Mouse (Mus musculus): ENCODE measurements around the gene Ddx23.

Ddx23 gene

GRCm38 (mm10) chr15:98662567-98663545 is at the start of gene Ddx23:
Gene Ddx23, minus strand, starts transcription at chr15:98662894.
- peak; percentile 98 for DNase-seq

- peak; percentile 73 for DNase-seq
These were observed 47.7 kb upstream of the Ddx23 start for GRCm38 (mm10) chr15:98710442-98710841.

DNA sequence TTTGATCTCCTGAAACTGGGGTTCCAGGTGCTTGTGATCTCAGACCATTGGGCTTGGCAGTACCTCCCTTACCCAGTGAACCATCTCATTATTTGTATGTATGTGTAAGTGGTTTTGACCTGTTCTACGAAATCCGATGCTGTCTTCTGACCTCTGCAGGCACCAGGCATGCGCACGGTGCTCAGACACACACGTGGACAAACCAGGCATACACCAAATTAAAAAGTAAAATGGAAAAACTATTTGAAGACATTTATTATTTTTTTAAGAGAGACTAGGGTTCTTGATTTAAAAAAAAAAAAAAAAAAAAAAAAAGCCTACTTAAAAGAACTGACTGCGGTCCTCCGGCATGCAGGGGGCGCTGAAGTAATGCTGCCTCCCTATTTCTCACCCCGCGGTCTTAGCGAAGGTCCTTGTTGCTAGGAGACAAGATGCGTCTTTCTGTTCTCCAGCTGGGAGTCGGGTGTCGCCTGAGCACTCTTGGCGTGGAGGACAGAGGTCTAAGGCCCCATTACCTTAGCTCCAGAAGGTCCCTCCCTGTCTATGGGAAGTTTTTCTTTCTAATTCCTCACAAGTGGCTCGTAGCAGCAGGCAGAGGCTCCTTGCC is 45.2 kb upstream of the Ddx23 start, which contains the start of gene Ccdc65:
TSS of gene Ccdc65 (plus strand) at position 442 of the 607 bp plus-strand sequence.
- peak; percentile 88 for DNase-seq

DNA sequence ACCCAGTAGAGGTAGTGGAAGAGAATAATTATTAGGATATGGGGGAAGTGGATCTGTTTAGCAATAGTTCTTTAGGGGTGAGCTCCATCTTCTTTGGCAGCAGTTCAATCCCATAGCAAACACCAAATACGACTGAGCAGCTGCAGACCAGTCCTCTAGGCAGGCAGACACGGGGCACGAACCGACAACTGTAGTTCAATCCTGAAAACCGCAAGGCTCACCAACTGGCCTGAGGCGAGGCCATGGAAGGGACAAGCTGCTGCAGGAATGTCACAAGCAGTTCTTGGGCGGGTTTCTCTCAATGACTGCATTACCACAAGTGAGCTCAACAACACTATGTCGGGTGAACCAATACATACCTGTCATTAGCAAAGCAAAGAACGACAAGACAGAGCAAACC is 41.6 kb upstream of the Ddx23 start:
- no peak for DNase-seq

- DNase-seq, result peak; percentile 92
These were observed 36.8 kb upstream of the Ddx23 start for GRCm38 (mm10) chr15:98699190-98700105.

- no peak for DNase-seq
These were observed 33.5 kb upstream of the Ddx23 start for GRCm38 (mm10) chr15:98696216-98696615.

GRCm38 (mm10) chr15:98695726-98696125 is 33.0 kb upstream of the Ddx23 start:
- DNase-seq, result no peak

GRCm38 (mm10) chr15:98692171-98692715 is 29.5 kb upstream of the Ddx23 start:
- DNase-seq, result no peak

DNA sequence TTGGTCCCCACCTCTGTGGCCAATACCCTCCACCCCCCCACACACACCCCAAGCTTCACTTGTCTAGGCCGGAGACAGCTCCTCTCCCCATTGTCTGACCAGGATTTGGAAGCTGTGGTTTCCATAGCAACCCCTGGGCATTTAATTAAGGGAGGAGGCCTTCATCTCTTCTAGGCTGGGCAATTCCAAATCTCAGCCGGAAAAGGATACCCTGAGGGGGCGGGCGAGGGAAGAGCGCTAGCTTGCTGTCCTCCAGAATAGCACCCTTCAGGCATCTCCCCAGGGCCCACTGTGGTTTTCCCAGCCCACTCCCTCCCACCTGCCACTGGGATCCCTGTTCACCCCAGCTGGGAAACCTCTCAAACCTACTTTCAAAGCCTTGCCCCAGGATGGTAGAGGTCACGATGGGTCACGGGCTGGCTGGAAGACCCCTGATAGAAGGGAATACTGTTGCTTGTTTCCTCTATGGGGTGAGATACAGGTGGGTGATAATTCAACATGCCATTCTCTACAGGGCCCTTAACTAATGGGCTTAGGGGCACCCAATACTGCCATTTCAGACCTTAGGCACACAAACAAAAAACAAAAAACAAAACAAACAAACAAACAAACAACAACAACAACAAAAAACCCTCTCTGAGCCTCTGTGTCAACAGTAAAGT is 28.9 kb upstream of the Ddx23 start:
- peak; percentile 57 for DNase-seq

GRCm38 (mm10) chr15:98689682-98690081 is 27.0 kb upstream of the Ddx23 start:
- no peak for DNase-seq

GRCm38 (mm10) chr15:98685926-98686325 is 23.2 kb upstream of the Ddx23 start:
- no peak for DNase-seq

GRCm38 (mm10) chr15:98683746-98684145 is 21.1 kb upstream of the Ddx23 start:
- no peak for DNase-seq

- no peak for DNase-seq
These were observed 20.5 kb upstream of the Ddx23 start for GRCm38 (mm10) chr15:98683177-98683576.

GRCm38 (mm10) chr15:98681633-98682032 is 18.9 kb upstream of the Ddx23 start:
- no peak for DNase-seq

DNA sequence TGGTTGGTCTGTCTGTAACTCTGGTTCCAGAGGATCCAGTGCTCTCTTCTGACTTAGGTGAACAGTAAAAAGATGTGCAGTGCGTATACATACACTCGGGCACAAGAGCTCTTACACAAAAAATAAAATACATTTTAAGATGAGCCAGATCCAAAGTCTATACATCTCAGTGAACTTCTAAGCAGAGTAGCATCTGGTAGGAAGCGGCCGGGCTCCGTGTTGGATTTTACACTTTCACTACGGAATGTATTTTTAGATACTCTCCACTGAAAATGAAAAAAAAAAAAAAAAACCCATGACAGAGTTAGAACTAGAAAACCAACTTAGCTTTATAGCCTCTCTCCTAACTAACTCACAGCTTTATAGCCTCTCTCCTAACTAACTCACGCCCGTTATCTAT is 18.0 kb upstream of the Ddx23 start:
- no peak for DNase-seq

GRCm38 (mm10) chr15:98677977-98678376 is 15.3 kb upstream of the Ddx23 start:
- DNase-seq, result no peak

DNA sequence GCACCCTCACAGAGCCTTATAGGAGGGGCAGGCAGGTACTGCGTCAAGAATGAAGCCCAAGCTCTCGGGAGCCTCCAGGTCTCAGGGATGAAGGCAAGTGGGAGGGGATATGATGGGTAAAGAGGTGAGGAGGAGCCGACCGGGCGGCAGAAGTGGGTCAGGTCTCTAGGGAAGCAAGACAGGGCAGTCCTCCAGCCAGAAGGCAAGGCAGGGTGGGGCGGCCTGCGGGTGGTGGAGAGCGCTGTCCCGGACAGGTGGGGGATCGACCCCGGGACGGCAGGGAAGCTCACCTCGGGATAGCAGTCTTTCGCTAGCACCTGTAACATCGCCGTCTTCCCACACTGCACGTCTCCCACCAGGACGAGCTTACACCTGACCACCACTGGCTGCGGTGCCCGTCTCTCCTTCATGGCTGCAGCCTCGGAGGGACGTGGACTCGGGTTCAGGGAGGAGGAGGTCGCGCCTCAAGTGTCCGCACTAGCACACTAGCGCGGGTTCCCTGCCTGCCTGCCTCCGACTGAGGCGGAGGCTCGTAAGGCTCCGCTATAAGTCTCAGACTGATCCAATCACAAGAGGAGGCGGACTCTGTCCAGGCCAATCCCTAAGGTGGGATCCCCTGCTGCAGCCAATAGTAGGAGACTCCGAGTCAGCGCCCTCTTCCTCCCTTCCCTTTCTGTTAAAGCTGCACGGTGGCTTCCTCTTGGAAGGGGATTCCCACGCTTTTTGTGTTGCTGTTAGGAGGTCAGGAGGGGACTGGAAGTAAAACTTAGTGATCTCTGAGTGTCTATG is 14.4 kb upstream of the Ddx23 start, which contains the start of gene Rnd1:
TSS of gene Rnd1 (minus strand) at position 522 of the 789 bp plus-strand sequence.
- peak; percentile 92 for DNase-seq

DNA sequence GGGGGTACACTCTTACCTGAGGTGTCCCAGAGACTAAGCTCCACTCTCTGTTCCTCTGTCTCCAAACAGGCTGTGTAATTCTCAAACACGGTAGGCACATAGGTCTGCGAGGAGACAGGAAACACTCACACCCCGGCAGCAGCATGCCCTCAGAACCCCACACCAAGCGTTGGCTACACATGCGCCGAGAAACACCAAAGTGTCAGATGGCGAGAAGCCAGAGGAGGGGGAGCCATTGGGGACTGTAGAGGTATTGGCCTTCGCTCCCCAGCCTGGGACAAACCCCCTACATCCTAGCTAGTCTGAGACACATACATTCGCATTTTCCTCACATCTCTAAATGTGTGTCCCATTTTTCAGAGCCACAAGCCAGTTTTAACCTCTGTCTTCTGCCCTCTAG is 13.8 kb upstream of the Ddx23 start:
- DNase-seq, result no peak

GRCm38 (mm10) chr15:98675634-98676250 is 13.0 kb upstream of the Ddx23 start:
- no peak for DNase-seq

- DNase-seq, result no peak
These were observed 12.4 kb upstream of the Ddx23 start for GRCm38 (mm10) chr15:98674994-98675545.

Measured in right cerebral cortex, adult 18-20 months (tissue).